Mouse (Mus musculus) kidney, embryonic 14.5 days (tissue): ENCODE measurements around the gene Adgrl3. TPM values are rescaled to one million over a fixed set of nuclear protein-coding genes. Genes with fewer than 3 reads are reported as not detected.

ENCODE experiments used
- ATAC-seq: fragments of 200-750 bp; cut with Nextera tagmentation; 2 replicates; pipeline ENCODE4 v1.8.0; 2017; ENCODE audit warnings: moderate number of reproducible peaks, mild to moderate bottlenecking, moderate TSS enrichment, moderate library complexity; ENCODE audit not compliant: low FRiP score, low TSS enrichment
- H3K27ac ChIP-seq: fragments of 300-500 bp; sonication (generic); 2 replicates; pipeline ENCODE4 v1.5.1; 2014; ENCODE audit warnings: low read depth, mild to moderate bottlenecking, low read length, moderate library complexity, mixed read lengths
- H3K27me3 ChIP-seq: fragments of 300-500 bp; sonication (generic); 2 replicates; pipeline ENCODE4 v1.6.1; 2014; ENCODE audit warnings: mild to moderate bottlenecking, low read length; ENCODE audit not compliant: control insufficient read depth, insufficient read depth
- H3K36me3 ChIP-seq: fragments of 300-500 bp; sonication (generic); 2 replicates; pipeline ENCODE4 v1.6.1; 2014; ENCODE audit warnings: low read length, mixed read lengths; ENCODE audit not compliant: control insufficient read depth, insufficient read depth
- H3K4me1 ChIP-seq: fragments of 300-500 bp; sonication (generic); 2 replicates; pipeline ENCODE4 v1.6.1; 2014; ENCODE audit warnings: low read length, mixed read lengths; ENCODE audit not compliant: control insufficient read depth, insufficient read depth
- H3K4me2 ChIP-seq: fragments of 300-500 bp; sonication (generic); replicated peaks from 2 replicates; pipeline ENCODE4 v1.6.1; 2014; ENCODE audit warnings: low read depth, mild to moderate bottlenecking, low read length
- H3K4me3 ChIP-seq: fragments of 300-500 bp; sonication (generic); 2 replicates; pipeline ENCODE4 v1.5.1; 2014; ENCODE audit warnings: mild to moderate bottlenecking, low read length
- H3K9ac ChIP-seq: fragments of 300-500 bp; sonication (generic); 2 replicates; pipeline ENCODE4 v1.6.1; 2014; ENCODE audit warnings: low read depth, mild to moderate bottlenecking, low read length, moderate library complexity
- H3K9me3 ChIP-seq: fragments of 300-500 bp; sonication (generic); 2 replicates; pipeline ENCODE4 v1.6.1; 2016; ENCODE audit warnings: low read length; ENCODE audit not compliant: control insufficient read depth
- WGBS: fragments of 180-500 bp; shearing (Covaris S2); extraction: QIAGEN DNeasy Blood & Tissue Kit; methylation state at CpG from one replicate; pipeline ENCODE4 v1.1.7; 2014; 5-methylcytosine and 5-hydroxymethylcytosine counted together
- polyA plus RNA-seq: library from polyadenylated mRNA; unstranded; fragments of >200 nt; fragmentation: Nextera tagmentation; extraction: Ambion mirVana; gene quantifications from 2 replicates; pipeline ENCODE4 v1.2.1, GENCODE M21; 2014

The Adgrl3 gene
- polyA plus RNA-seq, 1 experiment from 2014 or later, result 28.2 TPM

DNA sequence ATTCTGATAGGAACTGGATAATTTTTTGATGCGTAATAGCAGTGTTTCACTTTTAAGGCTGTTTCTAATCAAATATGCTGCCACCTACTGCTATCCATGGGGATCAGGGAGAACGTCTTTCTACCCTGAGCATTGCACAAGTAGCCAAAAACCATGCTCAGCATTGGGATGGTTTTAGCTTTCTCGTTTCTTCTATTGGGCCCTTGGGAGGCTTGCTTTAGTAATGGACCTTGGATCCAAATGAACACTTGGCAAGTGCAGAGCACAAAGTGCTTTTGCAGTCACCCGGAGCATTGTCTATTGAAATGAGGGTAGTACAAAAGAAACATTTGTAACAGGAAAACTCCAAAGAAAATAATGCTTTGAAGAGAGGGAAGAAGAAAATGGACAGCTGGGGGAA, 620.2 kb downstream of the Adgrl3 start:
- Histone ChIP-seq H3K4me2 (no peak overlapping the region), H3K27ac (no peak overlapping the region), H3K4me3 (no peak overlapping the region), H3K9ac (no peak overlapping the region), H3K9me3 (no peaks in the 10 kb centered on the region), H3K36me3 (no peaks in the 10 kb centered on the region), H3K4me1 (no peaks in the 10 kb centered on the region), H3K27me3 (no peaks in the 10 kb centered on the region)
- no peak for ATAC-seq
- 77% methylated on average over 4 of the region's 4 CpGs for WGBS

DNA sequence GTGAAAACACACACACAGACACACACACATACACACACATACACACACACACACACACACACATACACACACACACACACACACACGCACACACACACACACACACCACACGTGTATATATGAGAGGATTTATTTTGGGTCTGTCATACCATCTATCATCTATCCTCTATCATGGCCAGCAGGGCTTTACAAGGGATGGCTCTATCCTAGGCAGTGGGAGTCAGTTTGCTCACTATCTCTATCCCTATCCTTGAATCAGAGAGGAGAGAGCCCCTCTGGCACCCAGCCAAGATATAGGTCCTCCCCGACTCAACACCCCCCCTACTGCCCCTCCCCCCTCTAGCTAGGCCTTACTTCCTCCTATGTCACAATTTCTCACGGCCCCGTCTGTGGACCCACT, 625.6 kb downstream of the Adgrl3 start:
- no peaks in the 10 kb centered on the region for H3K9me3 ChIP-seq
- H3K27me3 ChIP-seq, result no peaks in the 10 kb centered on the region
- 84% methylated on average over 5 of the region's 5 CpGs for WGBS
- no peak overlapping the region for H3K9ac ChIP-seq
- no peak overlapping the region for H3K27ac ChIP-seq
- ATAC-seq, result no peak
- H3K4me1 ChIP-seq, result no peaks in the 10 kb centered on the region
- H3K4me2 ChIP-seq, result no peak overlapping the region
- no peak overlapping the region for H3K4me3 ChIP-seq
- H3K36me3 ChIP-seq, result no peaks in the 10 kb centered on the region

DNA sequence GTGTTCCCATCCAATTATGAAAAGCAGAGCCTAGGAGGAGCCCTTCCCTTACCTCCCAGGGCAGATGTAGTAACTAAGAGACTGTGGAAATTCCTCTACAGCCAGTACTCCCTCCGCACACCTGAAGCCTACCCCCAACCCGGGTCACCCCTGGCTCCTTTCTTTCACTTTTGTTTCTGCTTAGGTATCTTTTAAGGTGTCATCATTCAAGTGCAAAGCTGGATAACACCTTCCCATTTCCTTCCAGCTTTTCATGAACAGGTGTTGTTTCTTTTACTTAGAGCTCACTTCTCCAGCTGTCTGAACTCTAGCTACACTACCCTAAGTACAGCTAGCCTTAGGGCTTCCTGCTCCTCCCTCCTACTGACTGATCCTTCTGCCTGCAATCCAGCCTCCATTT, 634.0 kb downstream of the Adgrl3 start:
- H3K36me3 ChIP-seq, result no peaks in the 10 kb centered on the region
- no peak for ATAC-seq
- H3K27me3 ChIP-seq, result no peaks in the 10 kb centered on the region
- H3K4me1 ChIP-seq, result no peaks in the 10 kb centered on the region
- no peak overlapping the region for H3K4me3 ChIP-seq
- H3K9ac ChIP-seq, result no peak overlapping the region
- no peak overlapping the region for H3K4me2 ChIP-seq
- no peaks in the 10 kb centered on the region for H3K9me3 ChIP-seq
- no peak overlapping the region for H3K27ac ChIP-seq
- 59% methylated on average over 2 of the region's 2 CpGs for WGBS

DNA sequence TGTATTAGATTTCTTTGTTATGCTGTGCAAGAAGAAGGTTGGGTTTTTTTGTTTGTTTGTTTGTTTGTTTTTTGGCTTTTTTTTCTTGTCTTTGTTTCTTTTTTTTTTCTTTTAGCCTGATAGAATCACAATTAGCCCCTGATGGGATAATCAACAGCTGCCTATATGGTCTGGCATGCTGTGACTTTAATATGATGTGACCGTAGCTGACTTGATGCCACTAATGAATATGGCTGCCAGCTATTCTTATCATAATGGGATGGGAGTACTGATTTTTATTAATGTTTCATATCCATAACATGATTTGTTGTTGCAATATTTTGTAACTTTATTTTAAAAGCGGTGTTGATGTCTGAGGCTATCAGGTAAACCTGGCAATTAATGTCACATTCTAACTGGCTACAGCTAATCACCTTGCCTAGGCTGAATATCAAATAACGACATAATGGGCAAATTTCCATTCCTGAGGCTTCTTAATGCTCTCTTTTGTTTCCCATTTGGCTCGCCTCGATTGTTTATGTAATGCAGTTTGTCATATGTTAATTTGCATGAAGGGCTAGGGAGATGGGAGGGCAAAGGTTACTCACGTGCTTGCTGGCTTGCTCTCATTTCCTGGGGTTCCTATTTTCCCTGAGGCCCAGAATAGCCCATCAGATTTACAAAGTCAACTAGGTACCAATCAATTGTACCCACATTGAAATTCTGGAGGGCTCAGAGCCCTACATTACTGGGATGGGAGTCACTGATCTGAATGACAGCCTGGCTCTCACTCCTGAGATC, 641.9 kb downstream of the Adgrl3 start:
- H3K9me3 ChIP-seq, result no peaks in the 10 kb centered on the region; the same call in 1 of the 2 replicates

DNA sequence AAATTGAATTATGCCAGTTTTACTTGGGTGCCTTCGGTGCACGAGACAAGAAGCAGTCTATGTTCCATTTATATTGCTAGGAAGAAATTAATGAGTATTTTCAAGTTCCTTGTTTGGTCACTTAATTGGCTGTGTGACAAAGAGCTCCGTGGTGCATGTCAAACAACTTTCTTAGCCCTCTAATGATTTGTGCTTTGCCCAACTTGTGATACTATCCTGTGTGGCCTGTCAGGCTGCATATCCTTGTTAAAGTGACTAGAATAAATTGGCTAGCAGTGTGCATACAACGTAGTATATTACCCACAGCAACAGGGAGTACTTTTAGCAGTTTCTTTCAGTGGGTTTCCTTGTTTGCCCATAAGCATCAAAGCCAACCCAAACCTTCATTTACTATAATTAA, 651.1 kb downstream of the Adgrl3 start:
- no peak overlapping the region for H3K4me2 ChIP-seq
- ATAC-seq, result no peak
- WGBS, result 54% methylated on average over 4 of the region's 4 CpGs
- H3K4me3 ChIP-seq, result no peak overlapping the region
- H3K4me1 ChIP-seq, result no peaks in the 10 kb centered on the region
- no peak overlapping the region for H3K9ac ChIP-seq
- no peaks in the 10 kb centered on the region for H3K27me3 ChIP-seq
- no peak overlapping the region for H3K27ac ChIP-seq
- no peaks in the 10 kb centered on the region; the same call in 1 of the 2 replicates for H3K9me3 ChIP-seq
- no peaks in the 10 kb centered on the region for H3K36me3 ChIP-seq

More for the DNA sequence above, 641.9 kb downstream of the Adgrl3 start:
- no peak overlapping the region for H3K4me3 ChIP-seq
- ATAC-seq, result no peak
- H3K27ac ChIP-seq, result no peak overlapping the region
- no peaks in the 10 kb centered on the region for H3K27me3 ChIP-seq
- H3K4me2 ChIP-seq, result no peak overlapping the region
- 54% methylated on average over 6 of the region's 6 CpGs for WGBS
- no peak overlapping the region for H3K9ac ChIP-seq
- H3K4me1 ChIP-seq, result no peaks in the 10 kb centered on the region
- H3K36me3 ChIP-seq, result no peaks in the 10 kb centered on the region

DNA sequence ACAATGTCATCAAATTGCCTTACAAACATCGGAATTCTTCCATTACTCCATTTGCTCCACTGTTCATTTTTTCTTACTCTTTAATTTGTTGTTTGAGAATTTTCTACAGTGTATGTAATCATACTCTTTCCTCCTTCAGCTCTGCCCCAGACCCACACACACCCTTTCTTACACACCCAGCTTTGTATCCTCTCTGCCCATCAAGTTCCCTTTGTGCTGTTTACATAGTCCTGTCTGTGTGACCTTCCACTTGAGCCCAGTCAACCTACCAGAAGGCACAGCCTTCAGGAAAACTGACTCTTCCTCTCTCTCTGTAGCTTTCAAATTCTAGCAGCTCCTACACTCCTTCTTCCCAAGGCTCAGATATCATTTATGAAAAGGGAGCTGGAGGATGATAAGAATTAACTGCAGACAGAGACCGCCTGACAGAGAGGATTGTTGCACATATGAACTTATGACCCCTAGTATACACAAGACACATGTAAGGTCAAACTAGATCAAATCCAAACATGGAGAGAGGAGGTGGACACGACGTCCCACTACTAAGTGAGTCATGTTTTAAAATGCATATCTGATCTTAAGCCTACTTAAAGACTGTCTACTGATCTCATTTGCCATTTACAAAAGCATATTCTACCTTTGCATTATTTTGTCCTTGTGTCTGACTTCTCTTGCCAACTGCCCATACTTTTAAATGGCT, 654.5 kb downstream of the Adgrl3 start:
- 75% methylated on average over 4 of the region's 4 CpGs for WGBS
- no peak overlapping the region for H3K27ac ChIP-seq
- no peaks in the 10 kb centered on the region for H3K4me1 ChIP-seq
- no peak for ATAC-seq
- no peak overlapping the region for H3K9ac ChIP-seq
- no peaks in the 10 kb centered on the region for H3K27me3 ChIP-seq
- no peak overlapping the region for H3K4me3 ChIP-seq
- no peak overlapping the region for H3K4me2 ChIP-seq
- H3K9me3 ChIP-seq, result no peaks in the 10 kb centered on the region
- H3K36me3 ChIP-seq, result no peaks in the 10 kb centered on the region

DNA sequence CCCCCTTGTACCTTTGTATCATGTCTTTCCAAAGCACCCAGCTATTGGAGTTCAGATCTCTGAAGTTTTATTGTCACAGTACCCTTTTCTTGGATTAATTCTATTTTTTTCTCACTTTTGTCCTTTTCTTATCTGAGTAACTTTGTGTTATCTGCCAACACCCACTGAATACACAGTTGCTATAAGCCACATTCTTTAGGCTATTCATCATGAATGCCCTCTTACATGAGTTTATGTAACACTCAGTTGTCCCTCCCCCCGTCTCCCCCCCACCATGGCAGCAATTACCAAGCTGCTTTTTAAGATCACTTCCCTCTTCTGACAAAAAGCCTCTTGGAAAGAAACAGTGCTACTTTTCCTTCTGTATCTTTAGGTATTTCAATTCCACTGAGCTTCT, 655.0 kb downstream of the Adgrl3 start:
- no peak overlapping the region for H3K4me3 ChIP-seq
- WGBS, result 82% methylated on average over 1 of the region's 1 CpGs
- H3K27me3 ChIP-seq, result no peaks in the 10 kb centered on the region
- no peaks in the 10 kb centered on the region for H3K9me3 ChIP-seq
- H3K4me2 ChIP-seq, result no peak overlapping the region
- H3K9ac ChIP-seq, result no peak overlapping the region
- no peaks in the 10 kb centered on the region for H3K36me3 ChIP-seq
- no peak overlapping the region for H3K27ac ChIP-seq
- ATAC-seq, result no peak
- no peaks in the 10 kb centered on the region for H3K4me1 ChIP-seq

DNA sequence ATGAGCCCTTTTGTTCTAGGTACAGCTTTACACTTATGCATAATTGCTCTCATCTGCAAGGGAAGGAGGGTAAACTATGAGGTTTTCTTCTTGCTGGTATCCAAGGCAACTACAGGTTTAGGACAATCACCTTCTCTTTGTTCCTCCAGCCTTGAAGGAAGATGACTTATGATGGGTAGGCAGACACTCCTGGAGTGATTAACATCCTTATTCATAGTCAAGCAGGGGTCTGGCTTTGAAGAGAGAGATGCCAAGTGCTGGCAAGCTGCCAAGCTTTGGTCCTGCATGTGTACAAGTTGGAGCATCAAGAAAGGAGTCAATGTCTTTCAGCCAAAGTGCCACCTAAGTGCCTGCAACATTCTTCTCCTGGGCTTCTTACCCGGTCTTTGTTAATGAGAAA, 657.0 kb downstream of the Adgrl3 start:
- Histone ChIP-seq H3K27me3 (no peaks in the 10 kb centered on the region), H3K9me3 (no peaks in the 10 kb centered on the region), H3K9ac (no peak overlapping the region), H3K4me1 (no peaks in the 10 kb centered on the region), H3K36me3 (no peaks in the 10 kb centered on the region), H3K4me3 (no peak overlapping the region), H3K4me2 (no peak overlapping the region), H3K27ac (no peak overlapping the region)
- WGBS, result 86% methylated on average over 1 of the region's 1 CpGs
- no peak for ATAC-seq

DNA sequence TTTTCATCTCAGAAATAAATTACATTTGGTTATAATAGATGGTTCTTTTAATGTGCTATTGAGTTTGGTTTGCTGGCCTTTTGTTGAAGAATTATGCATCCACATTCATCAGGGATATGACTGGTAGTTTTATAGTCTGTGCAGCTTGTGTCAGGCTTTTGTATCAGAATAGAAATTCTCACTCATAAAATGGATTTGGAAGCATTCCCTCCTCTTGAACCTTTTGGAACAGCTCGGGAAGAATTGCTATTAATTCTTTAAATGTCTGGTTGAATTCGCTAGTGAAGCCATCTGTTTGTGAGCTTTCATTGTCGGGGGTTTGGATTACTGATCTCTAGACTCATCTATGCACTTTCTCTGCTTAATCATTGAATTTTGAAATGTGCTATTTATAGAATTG, 666.3 kb downstream of the Adgrl3 start:
- 56% methylated on average over 3 of the region's 3 CpGs for WGBS
- no peak for ATAC-seq

More for the DNA sequence above, 666.3 kb downstream of the Adgrl3 start:
- Histone ChIP-seq H3K4me1 (no peaks in the 10 kb centered on the region), H3K9ac (no peak overlapping the region), H3K27ac (no peak overlapping the region), H3K4me3 (no peak overlapping the region), H3K27me3 (no peaks in the 10 kb centered on the region), H3K4me2 (no peak overlapping the region), H3K9me3 (no peaks in the 10 kb centered on the region), H3K36me3 (no peaks in the 10 kb centered on the region)
